Mouse (Mus musculus) B cell, adult 2 months (primary cell): Measurements from ENCODE around the gene Clec9a.
A peak's percentile ranks its signal among the peaks of the same experiment; 100 is the strongest.

Source experiments
- DNase-seq, 2 experiments: peaks; one replicate each; pipeline ENCODE4 v3.0.0; 2022

Gene Clec9a

GRCm38 (mm10) chr6:129425217-129425616 lies 16.6 kb downstream of the Clec9a start:
- DNase-seq: no peak

GRCm38 (mm10) chr6:129425812-129426211 lies 17.1 kb downstream of the Clec9a start:
- no peak for DNase-seq

GRCm38 (mm10) chr6:129427281-129427680 lies 18.6 kb downstream of the Clec9a start:
- DNase-seq: no peak

DNA sequence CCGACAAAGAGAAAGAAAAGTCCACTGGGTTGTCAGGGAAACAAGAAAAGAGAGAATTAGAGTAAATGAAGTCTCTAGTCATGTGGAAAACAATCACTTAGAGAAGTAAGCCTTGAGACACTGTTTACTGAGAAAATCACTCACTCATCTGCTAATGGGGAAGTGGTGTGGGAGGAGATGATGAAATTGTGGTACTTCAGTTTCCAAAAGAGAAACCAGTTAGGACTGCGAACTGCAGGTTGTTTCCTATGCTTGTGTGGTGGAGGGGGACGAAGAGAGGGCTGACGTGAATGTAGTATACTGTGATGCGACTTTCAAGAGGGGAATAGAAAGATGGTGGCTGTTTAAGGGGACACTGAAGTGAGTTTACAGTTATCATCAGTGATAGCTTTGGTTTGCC lies 25.6 kb downstream of the Clec9a start:
- DNase-seq: peak; percentile 59 to 66

- DNase-seq: no peak
Observed at GRCm38 (mm10) chr6:129436025-129436424, 27.4 kb downstream of the Clec9a start.

GRCm38 (mm10) chr6:129438033-129438432 lies 29.4 kb downstream of the Clec9a start:
- no peak for DNase-seq

DNA sequence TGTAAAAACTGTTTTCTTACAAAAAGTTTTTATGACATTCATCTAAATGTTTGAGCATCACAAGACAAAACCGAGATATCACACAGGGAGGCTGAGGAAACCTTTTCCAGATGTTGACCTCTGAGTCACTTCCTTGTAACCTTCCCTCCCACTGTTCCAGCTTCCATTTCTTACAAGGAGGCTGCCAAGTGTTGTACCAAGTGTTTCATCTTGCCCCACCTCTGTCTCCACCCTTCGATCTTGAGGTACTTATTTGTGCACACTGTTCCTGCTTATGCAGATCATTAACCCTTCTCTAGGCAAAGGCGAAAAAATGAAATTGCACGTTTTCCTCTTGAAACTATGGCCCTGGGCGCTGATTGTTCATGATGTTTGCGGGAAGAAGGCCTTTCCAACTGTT lies 41.1 kb downstream of the Clec9a start:
- DNase-seq: no peak

- DNase-seq: no peak
Observed at GRCm38 (mm10) chr6:129451411-129452039, 42.9 kb downstream of the Clec9a start, which contains the start of gene Clec1a. Clec1a (minus strand) TSS chr6:129452000.

- DNase-seq: no peak
Observed at GRCm38 (mm10) chr6:129471386-129471785, 62.7 kb downstream of the Clec9a start.

DNA sequence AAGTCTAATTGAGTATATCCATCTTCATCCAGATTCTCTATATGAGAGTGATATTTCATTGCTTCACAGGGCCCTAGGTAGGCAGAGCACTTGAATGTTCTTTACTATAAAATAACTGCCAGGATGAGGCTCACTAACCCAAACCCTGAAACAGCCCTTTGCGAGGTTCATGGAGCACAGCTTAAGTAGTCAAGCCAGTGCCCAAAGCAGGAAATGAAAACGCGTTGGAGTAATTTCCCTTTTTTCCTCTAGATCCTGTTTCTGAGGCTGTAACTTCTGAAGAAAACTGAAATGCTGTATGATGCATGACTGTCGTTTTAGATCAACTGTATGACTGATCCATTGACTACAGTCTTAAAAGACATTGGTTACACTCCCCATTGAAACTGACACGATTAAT lies 64.0 kb downstream of the Clec9a start:
- no peak for DNase-seq
